Mouse (Mus musculus): ENCODE results near the gene Aloxe3. TPM values are rescaled to one million over a fixed set of nuclear protein-coding genes. Genes with fewer than 3 reads are reported as not detected.
"Not testable (repeated sequence)": the region's sequence is repeated elsewhere in the genome, so short reads cannot be mapped to it uniquely, and the experiment has no call there.

Gene Aloxe3
- polyA plus RNA-seq, 1 experiment from 2014 or later, result not detected

DNA sequence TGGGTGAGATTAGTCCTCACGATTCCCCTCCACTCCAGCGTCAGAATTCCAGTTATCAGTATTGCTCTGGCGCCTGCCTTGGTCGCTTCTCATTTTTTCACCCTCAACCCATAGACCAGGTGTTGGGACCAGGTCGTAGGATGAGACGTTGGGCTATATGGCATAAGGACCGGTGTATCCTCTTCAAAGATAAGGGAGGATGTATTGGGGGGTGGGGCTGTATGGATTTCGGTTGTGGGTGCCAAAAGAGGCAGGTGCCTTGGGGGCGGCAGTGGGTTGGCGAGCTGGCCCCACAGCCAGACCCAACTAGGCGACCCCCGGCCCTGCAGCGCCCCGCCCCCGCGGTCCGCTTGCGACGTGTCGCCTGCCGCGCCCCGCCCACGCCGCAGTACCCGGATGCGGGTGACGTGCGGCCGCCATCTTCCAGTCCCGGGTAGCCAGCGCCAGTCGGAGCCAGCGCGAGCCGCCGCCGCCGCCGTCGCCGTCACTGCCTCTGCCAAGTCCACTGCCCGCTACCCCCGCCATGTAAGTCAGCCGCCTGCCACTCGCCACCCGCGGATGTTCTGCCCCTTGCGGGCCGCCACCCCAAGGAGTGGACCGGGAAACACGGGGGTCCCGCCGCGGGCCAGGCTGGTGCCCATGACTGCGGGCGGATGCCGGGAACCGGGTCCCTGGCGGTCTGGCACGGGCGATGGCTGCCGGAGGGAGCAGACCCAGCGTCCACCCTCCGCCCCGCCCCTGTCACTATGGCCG is 37.4 kb upstream of the Aloxe3 start, which contains the start of gene Vamp2:
Gene Vamp2 (plus strand): TSS at position 388 of the 753 bp plus-strand sequence.
- Histone ChIP-seq H3K9ac (peak within 1 kb of the TSS; percentile 100), H3K4me1 (peaks cover 55% of the 10 kb centered on the region), H3K27me3 (replicated peaks) (no peaks in the 10 kb centered on the region), H3K9me3 (replicated peaks) (no peaks in the 10 kb centered on the region), H3K36me3 (peaks cover 30% of the 10 kb centered on the region), H3K27ac (peak within 1 kb of the TSS; percentile 96), H3K4me2 (peak within 1 kb of the TSS; percentile 98), H3K4me3 (peak within 1 kb of the TSS; percentile 100)
- WGBS (ENCODE audit: insufficient replicate concordance), result under 1% methylated on average over 64 of the region's 67 CpGs
- ATAC-seq, result peak; percentile 63

DNA sequence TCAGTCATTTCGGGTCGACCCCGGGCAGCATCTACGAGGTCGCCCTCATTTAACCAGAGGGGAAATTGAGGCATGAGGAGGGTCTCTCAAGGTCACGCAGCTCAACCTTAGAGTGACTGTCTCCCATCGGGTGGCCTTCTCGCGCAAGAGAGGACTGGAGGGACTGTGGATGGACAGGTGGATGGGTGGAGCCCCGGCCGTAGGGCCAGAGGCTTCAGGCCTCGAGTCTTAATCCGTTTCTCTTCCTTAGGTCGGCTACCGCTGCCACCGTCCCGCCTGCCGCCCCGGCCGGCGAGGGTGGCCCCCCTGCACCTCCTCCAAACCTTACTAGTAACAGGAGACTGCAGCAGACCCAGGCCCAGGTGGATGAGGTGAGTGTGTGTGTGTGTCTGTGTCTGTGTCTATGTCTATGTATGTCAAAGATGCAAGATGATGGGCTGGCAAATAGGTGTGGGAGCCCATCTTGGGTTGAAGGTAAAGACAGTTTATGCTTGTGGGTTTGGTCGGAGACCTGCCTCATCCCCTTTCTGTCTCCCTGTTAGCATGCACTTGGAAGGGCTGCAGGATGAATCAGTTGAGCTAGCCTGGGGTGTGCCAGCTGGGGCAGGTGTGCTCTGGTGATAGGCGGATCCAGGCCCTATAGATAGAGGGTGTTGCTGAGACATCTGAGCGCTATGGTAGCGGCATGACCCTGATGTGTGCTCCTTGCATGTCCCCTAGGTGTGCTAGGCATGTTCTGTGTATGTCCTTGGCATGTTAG is 36.7 kb upstream of the Aloxe3 start:
- H3K4me3 ChIP-seq, result peak overlapping the region; percentile 100
- peaks cover 30% of the 10 kb centered on the region for H3K36me3 ChIP-seq
- H3K4me1 ChIP-seq, result peaks cover 61% of the 10 kb centered on the region
- H3K9ac ChIP-seq, result peak overlapping the region; percentile 100
- ATAC-seq, result peak; percentile 87
- H3K27me3 ChIP-seq (replicated peaks), result no peaks in the 10 kb centered on the region
- H3K27ac ChIP-seq, result peak overlapping the region; percentile 96
- H3K9me3 ChIP-seq (replicated peaks), result no peaks in the 10 kb centered on the region
- WGBS (ENCODE audit: insufficient replicate concordance), result 6% methylated on average over 25 of the region's 25 CpGs
- peak overlapping the region; percentile 98 for H3K4me2 ChIP-seq

DNA sequence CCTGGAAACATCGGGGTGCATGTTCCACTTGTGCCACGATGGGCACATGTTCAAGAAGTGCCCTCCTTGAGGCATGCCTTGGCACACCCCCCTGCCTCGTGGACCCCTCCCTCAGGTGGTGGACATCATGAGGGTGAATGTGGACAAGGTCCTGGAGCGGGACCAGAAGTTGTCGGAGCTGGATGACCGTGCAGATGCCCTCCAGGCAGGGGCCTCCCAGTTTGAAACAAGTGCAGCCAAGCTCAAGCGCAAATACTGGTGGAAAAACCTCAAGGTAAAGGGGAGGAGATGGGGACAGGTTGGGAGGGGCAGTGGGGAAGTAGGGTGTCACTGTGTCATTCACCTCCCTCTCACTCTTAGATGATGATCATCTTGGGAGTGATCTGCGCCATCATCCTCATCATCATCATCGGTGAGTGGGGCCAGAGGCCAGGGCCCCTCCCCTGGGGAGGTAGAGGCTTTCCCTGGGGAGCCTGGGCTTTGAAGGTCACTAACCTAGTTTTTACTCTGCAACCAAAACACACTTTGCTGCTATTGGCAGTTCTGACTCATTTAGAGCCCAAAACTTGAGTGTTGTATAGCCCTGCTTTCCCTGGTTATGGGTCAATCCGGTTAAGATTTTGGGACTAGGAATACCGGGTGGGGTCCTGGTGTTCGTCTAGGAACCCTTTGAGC is 35.9 kb upstream of the Aloxe3 start:
- peaks cover 30% of the 10 kb centered on the region for H3K36me3 ChIP-seq
- H3K9ac ChIP-seq, result peak overlapping the region; percentile 100
- peak overlapping the region; percentile 98 for H3K4me2 ChIP-seq
- no peak for ATAC-seq
- H3K27me3 ChIP-seq (replicated peaks), result no peaks in the 10 kb centered on the region
- H3K4me1 ChIP-seq, result peaks cover 67% of the 10 kb centered on the region
- H3K9me3 ChIP-seq (replicated peaks), result no peaks in the 10 kb centered on the region
- H3K27ac ChIP-seq, result peak overlapping the region; percentile 96
- peak overlapping the region; percentile 100 for H3K4me3 ChIP-seq
- 88% methylated on average over 12 of the region's 12 CpGs for whole genome bisulfite sequencing (ENCODE audit: insufficient replicate concordance)

DNA sequence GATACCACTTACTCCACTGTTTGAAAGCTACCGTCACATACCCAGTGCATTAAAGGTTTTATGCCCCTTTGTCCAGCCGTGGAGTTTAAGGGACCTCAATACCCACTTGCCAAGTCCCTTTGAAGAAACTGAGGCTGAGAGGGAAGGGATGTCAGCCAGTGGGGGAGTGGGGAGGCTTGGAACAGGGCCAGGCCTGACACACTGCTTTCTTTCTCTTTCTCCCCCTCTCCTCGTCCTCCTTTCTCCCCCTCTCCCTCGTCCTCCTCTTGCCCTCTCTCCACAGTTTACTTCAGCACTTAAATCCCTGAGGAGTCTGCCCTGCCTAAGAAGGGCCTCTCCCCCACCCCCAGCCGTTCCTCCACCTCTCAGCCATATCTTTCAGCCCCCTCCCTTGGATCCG is 35.3 kb upstream of the Aloxe3 start:
- Histone ChIP-seq H3K27me3 (replicated peaks) (no peaks in the 10 kb centered on the region), H3K9me3 (replicated peaks) (no peaks in the 10 kb centered on the region), H3K9ac (peak overlapping the region; percentile 100), H3K4me3 (no peak overlapping the region), H3K27ac (peak overlapping the region; percentile 96), H3K36me3 (peaks cover 30% of the 10 kb centered on the region), H3K4me2 (peak overlapping the region; percentile 98), H3K4me1 (peaks cover 71% of the 10 kb centered on the region)
- WGBS (ENCODE audit: insufficient replicate concordance), result 64% methylated on average over 5 of the region's 6 CpGs
- no peak for ATAC-seq

DNA sequence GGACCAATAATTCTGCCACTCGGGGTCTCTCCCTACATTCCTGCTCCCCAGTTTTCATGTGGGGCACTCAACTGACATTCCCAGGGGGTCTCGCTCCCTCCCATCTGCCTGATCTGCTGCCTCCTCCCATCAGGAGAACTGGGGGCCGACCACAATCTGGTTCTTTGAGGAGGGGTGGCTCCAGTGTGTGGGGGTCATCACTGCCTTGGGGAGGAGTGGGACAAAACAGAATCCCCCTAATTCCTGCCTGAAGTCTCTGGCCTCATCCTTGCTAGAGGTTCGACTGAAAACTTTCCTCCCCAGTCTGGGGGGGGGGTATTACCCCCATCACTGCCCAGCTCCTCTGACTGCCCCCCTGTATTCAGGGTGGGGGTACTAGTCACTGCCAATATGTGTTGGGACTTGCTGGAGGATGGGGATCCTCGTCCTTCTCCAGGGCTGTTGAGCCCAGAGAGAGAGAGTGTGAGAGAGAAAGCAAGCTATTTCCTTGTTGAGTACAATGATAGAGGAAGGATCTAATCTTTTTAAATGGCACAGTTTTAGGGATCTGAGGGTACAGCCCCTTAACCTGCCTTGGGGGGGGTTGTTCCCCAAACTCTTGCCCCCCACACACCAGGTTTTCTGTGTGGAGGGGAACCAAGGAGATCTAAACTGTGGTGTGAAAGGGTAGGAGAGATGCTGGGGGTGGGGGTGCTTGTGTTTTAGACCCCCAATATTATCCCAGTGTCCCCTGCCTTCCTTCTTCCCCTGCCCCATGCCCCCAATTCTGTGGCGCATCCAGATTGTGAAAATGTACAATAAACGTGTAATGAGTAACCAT is 33.9 kb upstream of the Aloxe3 start:
- Histone ChIP-seq H3K27ac (no peak overlapping the region), H3K36me3 (peaks cover 30% of the 10 kb centered on the region), H3K27me3 (replicated peaks) (no peaks in the 10 kb centered on the region), H3K9ac (no peak overlapping the region), H3K4me2 (no peak overlapping the region), H3K4me3 (no peak overlapping the region), H3K9me3 (replicated peaks) (no peaks in the 10 kb centered on the region), H3K4me1 (peaks cover 83% of the 10 kb centered on the region)
- no peak for ATAC-seq
- 57% methylated on average over 7 of the region's 7 CpGs for WGBS (ENCODE audit: insufficient replicate concordance)

DNA sequence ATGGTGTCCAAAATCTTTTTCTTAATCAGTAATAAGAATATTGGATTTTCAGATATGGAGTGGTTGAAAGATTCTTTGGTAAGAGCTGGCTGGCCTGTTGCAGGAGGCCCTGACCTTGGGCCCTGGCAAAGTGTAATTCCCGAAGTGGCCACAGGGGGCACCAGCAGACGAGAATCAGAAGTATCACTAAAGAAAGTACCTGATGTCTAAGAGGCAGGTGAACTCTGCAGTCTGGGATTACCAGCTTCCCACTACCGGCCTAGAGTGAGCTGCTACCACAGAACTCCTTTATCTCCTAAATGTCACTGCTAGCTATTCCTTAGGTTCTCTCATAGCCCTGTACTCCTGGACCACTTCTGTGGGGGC is 33.3 kb upstream of the Aloxe3 start:
- no peak overlapping the region for H3K27ac ChIP-seq
- WGBS (ENCODE audit: insufficient replicate concordance), result 0% methylated on average over 3 of the region's 3 CpGs

DNA sequence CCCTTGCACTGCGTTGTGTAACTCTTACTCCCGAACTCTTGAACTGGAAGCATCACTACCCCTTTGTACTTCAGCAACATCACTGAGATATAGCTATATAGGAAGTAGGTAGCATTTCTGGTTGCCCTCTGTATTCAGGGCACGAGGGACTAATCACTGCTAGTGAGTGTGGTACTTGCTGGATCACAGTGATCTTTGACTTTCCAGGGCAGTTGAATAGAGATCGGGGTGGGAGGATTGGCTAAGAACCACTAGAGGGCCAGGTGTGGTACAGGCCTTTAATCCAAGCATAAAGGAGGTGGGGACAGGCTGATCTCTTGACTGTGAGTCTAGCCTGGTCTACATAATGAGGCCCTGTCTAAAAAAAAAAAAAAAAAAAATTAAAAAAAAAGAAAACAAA is 32.8 kb upstream of the Aloxe3 start:
- WGBS (ENCODE audit: insufficient replicate concordance), result 81% methylated on average over 4 of the region's 4 CpGs

More for the DNA sequence above, 33.3 kb upstream of the Aloxe3 start:
- Histone ChIP-seq H3K4me1 (peaks cover 83% of the 10 kb centered on the region), H3K9ac (no peak overlapping the region), H3K4me2 (no peak overlapping the region), H3K27me3 (replicated peaks) (no peaks in the 10 kb centered on the region), H3K9me3 (replicated peaks) (no peaks in the 10 kb centered on the region), H3K4me3 (no peak overlapping the region), H3K36me3 (peaks cover 30% of the 10 kb centered on the region)
- no peak for ATAC-seq

DNA sequence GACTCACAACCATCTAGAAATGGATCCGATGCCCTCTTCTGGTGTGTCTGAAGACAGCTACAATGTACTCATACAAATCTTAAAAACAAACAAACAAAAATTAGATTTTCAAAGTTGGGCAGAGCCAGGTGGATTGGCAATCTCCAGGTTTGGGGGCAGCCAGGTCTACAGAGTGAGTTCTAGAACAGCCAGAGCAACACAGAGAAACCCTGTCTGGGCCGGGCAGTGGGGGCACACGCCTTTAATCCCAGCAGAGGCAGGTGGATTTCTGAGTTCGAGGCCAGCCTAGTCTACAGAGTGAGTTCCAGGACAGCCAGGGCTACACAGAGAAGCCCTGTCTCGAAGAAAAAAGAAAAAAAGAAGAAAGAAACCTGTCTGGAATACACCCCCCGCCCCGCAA is 31.8 kb upstream of the Aloxe3 start:
- WGBS (ENCODE audit: insufficient replicate concordance), result 81% methylated on average over 7 of the region's 7 CpGs
- not testable (repeated sequence) for H3K9ac ChIP-seq; H3K9me3 ChIP-seq (replicated peaks); H3K4me3 ChIP-seq; H3K27me3 ChIP-seq (replicated peaks); ATAC-seq
- Histone ChIP-seq H3K4me1 (peaks cover 87% of the 10 kb centered on the region), H3K27ac (peak overlapping the region; percentile 81; the same call in 1 of the 2 replicates), H3K4me2 (0 out of 2 replicates have a peak overlapping the region, but pooled peaks have one; percentile 89), H3K36me3 (peaks cover 30% of the 10 kb centered on the region)

More for the DNA sequence above, 32.8 kb upstream of the Aloxe3 start:
- Histone ChIP-seq H3K9ac (no peak overlapping the region), H3K36me3 (peaks cover 30% of the 10 kb centered on the region), H3K9me3 (replicated peaks) (no peaks in the 10 kb centered on the region), H3K4me2 (no peak overlapping the region), H3K27me3 (replicated peaks) (no peaks in the 10 kb centered on the region), H3K4me3 (no peak overlapping the region), H3K27ac (no peak overlapping the region), H3K4me1 (peaks cover 83% of the 10 kb centered on the region)
- no peak for ATAC-seq

DNA sequence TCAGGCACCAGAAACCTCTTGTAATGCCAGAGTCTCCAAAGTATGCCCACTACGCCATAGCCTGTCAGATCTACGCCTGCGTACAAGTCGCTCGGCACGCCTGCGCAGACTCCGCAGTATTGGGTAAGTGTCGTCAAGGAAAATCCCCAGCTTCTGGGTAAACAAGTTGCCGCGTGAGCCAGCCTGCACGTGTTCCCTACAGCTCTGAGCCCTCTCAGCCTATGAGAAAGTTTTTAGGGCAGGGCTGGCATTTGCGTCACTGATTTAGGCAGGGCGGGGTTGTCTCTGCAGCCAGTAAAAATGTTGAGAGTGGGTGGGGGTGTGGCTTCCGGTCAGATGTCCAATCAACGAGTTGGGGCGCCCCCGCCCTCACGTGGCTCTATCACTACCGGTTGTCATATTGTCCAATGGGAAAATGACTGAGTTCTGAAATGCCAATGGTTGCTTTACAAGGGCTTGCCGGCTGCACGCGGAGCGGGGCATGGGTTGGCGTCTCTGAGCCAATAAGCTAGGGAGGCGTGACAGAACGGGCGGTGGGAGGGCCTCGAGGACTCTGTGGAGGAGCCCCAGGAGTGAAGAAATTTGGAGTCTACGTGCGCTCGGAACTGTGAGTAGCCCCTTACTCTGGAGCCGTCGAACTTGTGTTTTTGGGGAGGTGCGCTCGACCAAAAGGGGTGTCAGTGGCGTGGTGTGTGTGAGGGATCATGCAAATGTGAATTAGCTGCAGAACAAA is 30.8 kb upstream of the Aloxe3 start, which contains the start of gene Per1:
Gene Per1 (plus strand): TSS at position 521 of the 733 bp plus-strand sequence.
- H3K4me1 ChIP-seq, result peaks cover 87% of the 10 kb centered on the region
- ATAC-seq, result peak; percentile 89
- under 1% methylated on average over 37 of the region's 37 CpGs for WGBS (ENCODE audit: insufficient replicate concordance)

DNA sequence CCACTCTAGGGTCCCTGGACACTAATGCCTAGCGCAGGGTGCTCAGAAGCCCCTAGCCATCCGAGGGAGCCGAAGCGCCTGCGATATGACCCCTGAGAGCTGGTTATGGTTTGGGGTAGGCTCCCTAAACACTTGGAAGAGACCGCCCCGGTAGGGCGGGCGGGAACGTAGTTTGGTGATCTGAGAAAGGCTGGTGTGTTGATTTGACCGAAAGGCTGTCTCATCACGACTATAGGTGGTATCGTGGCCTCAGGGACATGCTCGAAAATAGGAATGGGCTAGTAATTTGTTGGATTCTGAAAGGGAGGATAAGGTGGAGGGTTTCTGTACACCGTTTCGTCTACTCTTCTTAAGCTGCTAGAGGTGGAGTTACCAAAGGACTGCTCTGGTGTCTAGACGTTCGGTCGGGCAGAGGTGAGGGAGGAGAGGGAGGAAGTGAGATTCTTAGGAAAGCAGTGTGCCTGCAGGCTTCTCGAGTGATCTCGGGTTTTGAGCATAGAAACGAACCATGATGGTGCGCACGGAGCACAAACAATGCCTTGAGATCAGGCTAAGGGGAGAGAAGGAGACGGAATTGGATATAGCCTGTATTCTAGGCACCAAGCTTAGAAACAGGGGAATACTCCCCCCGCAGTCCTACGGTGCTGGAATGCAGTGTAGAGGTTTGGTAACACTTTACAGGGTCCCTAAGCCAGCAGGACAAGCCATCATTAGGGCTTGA is 30.0 kb upstream of the Aloxe3 start:
- peaks cover 20% of the 10 kb centered on the region for H3K36me3 ChIP-seq
- H3K4me3 ChIP-seq, result peak overlapping the region; percentile 64
- no peaks in the 10 kb centered on the region for H3K9me3 ChIP-seq (replicated peaks)
- H3K27me3 ChIP-seq (replicated peaks), result no peaks in the 10 kb centered on the region
- no peak for ATAC-seq
- 3% methylated on average over 27 of the region's 27 CpGs for WGBS (ENCODE audit: insufficient replicate concordance)
- H3K27ac ChIP-seq, result peak overlapping the region; percentile 91
- H3K9ac ChIP-seq, result peak overlapping the region; percentile 73
- peak overlapping the region; percentile 89 for H3K4me2 ChIP-seq
- peaks cover 87% of the 10 kb centered on the region for H3K4me1 ChIP-seq

More for the DNA sequence above, 30.8 kb upstream of the Aloxe3 start, which contains the start of gene Per1:
- peak within 1 kb of the TSS; percentile 64 for H3K4me3 ChIP-seq
- peaks cover 26% of the 10 kb centered on the region for H3K36me3 ChIP-seq
- H3K27me3 ChIP-seq (replicated peaks), result no peaks in the 10 kb centered on the region
- peak within 1 kb of the TSS; percentile 89 for H3K4me2 ChIP-seq
- H3K9me3 ChIP-seq (replicated peaks), result no peaks in the 10 kb centered on the region
- H3K27ac ChIP-seq, result peak within 1 kb of the TSS; percentile 91
- H3K9ac ChIP-seq, result peak within 1 kb of the TSS; percentile 73
